Mouse (Mus musculus) olfactory bulb, adult 2 months (tissue): ENCODE measurements around the gene Ppm1j.
"Not testable (repeated sequence)": the region's sequence is repeated elsewhere in the genome, so short reads cannot be mapped to it uniquely, and the experiment has no call there.

Source experiments
- CTCF ChIP-seq: fragments of 200-500 bp; IDR thresholded peaks from 2 replicates; pipeline ENCODE4 v1.5.1; 2012; ENCODE audit warnings: low read depth, mild to moderate bottlenecking, low read length, moderate library complexity; ENCODE audit not compliant: insufficient read depth
- POLR2A ChIP-seq: fragments of 200-500 bp; IDR thresholded peaks from 2 replicates; pipeline ENCODE4 v1.6.1; 2012; ENCODE audit warnings: mild to moderate bottlenecking, low read depth, low read length, moderate library complexity; ENCODE audit not compliant: insufficient read depth

- TF ChIP-seq CTCF, POLR2A: not testable (repeated sequence)
Observed at GRCm38 (mm10) chr3:104813227-104813626, 32.4 kb downstream of the Ppm1j start.
